Mouse (Mus musculus) testis, postnatal 10 days (tissue): ENCODE results near the gene Slc7a15.

Experiments used
- DNase-seq: peaks from one replicate; pipeline ENCODE4 v3.0.0; 2021; ENCODE audit warnings: low spot score

Slc7a15 gene

DNA sequence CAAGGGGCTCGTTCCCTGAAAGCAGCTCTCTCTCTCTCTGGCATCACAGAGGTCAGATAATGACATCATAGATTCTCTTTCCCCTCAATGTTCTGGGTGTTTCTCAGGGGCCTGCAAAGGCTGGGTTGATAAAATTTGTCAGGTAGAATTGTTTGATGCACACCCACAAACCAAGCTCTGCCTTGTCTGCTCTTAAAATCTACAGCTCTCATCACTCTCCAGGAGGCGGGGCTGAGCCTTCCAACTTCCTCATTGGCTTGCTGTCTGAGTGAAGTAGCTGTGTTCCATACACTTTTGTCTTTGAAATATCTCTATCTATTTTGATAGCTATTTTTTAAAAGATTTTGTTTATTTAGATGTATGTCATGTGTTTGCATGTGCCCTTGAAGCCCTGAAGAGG lies 116.7 kb downstream of the Slc7a15 start:
- no peak for DNase-seq
